18 mouse cellular contexts compared by ENCODE assay signal in genomic region chr7:31110861-31111385, GRCm38 (mm10). TPM values are rescaled to one million over a fixed set of nuclear protein-coding genes. Genes with fewer than 3 reads are reported as not detected.
A peak's percentile ranks its signal among the peaks of the same experiment; 100 is the strongest.
DNase-seq lines count a peak whose midpoint lies in the region; ATAC-seq lines count a peak whose summit lies in the region.
"Had no signal": no experiment of that assay in that cellular context is flagged by ENCODE, and none has a peak within 500 bp of the region (broad histone marks: within the 10 kb centered on the region; RNA-seq: fewer than 3 reads in every experiment).

No protein-coding gene starts in this region.

- no peaks in the 10 kb centered on the region for H3K9me3 ChIP-seq in kidney, embryonic 14.5 days (ENCODE audit: control insufficient read depth, low read length)
- no peaks in the 10 kb centered on the region for H3K9me3 ChIP-seq in megakaryocyte, embryonic 14.5 days
- H3K9me3 ChIP-seq: forebrain, embryonic 15.5 days; heart, embryonic 13.5 days; neural tube, embryonic 12.5 days; stomach, embryonic 15.5 days had no signal

- H3K4me3 ChIP-seq in kidney, embryonic 14.5 days (ENCODE audit: low read length) = no peak overlapping the region
- peak overlapping the region; percentile 53 for H3K4me3 ChIP-seq in megakaryocyte, embryonic 14.5 days (replicated peaks)
- H3K4me3 ChIP-seq: forebrain, embryonic 15.5 days; heart, embryonic 13.5 days; neural tube, embryonic 12.5 days; stomach, embryonic 15.5 days had no signal

- no peaks in the 10 kb centered on the region for H3K36me3 ChIP-seq in kidney, embryonic 14.5 days (ENCODE audit: control insufficient read depth, insufficient read depth, low read length)
- no peaks in the 10 kb centered on the region for H3K36me3 ChIP-seq in megakaryocyte, embryonic 14.5 days (replicated peaks; ENCODE audit: low read length)
- H3K36me3 ChIP-seq: forebrain, embryonic 15.5 days; heart, embryonic 13.5 days; neural tube, embryonic 12.5 days; stomach, embryonic 15.5 days had no signal

- no peak overlapping the region for H3K4me2 ChIP-seq in kidney, embryonic 14.5 days (replicated peaks; ENCODE audit: low read depth, low read length)
- H3K4me2 ChIP-seq: forebrain, embryonic 15.5 days; heart, embryonic 13.5 days; neural tube, embryonic 12.5 days; stomach, embryonic 15.5 days had no signal

- WGBS in kidney, embryonic 14.5 days = 75% methylated on average over 15 of the region's 15 CpGs

- no peaks in the 10 kb centered on the region for H3K27me3 ChIP-seq in kidney, embryonic 14.5 days (ENCODE audit: control insufficient read depth, insufficient read depth, low read length)
- peaks cover 14% of the 10 kb centered on the region for H3K27me3 ChIP-seq in megakaryocyte, embryonic 14.5 days (replicated peaks)
- H3K27me3 ChIP-seq: forebrain, embryonic 15.5 days; heart, embryonic 13.5 days; Patski; stomach, embryonic 15.5 days had no signal

- H3K4me1 ChIP-seq in kidney, embryonic 14.5 days (ENCODE audit: control insufficient read depth, insufficient read depth, low read length) = peaks cover 25% of the 10 kb centered on the region
- peaks cover 84% of the 10 kb centered on the region for H3K4me1 ChIP-seq in megakaryocyte, embryonic 14.5 days
- H3K4me1 ChIP-seq: forebrain, embryonic 15.5 days had no signal

- ATAC-seq in kidney, embryonic 14.5 days (ENCODE audit: low FRiP score, low TSS enrichment) = no peak
- peak; percentile 98 for ATAC-seq in CD4-positive, CD25-positive, alpha-beta regulatory T cell, adult 4 months
- peak; percentile 51 for ATAC-seq in common myeloid progenitor, adult 5-6 weeks (replicated peaks; ENCODE audit: low read depth, poor library complexity, severe bottlenecking)
- no peak for ATAC-seq in cerebellum, adult (ENCODE audit: insufficient number of reproducible peaks, low FRiP score, low TSS enrichment)
- ATAC-seq: forebrain, embryonic 15.5 days; midbrain, embryonic 16.5 days; Patski had no signal

- no peak for DNase-seq in kidney, postnatal 25 days
- no peak for DNase-seq in left cerebral cortex, adult 11 months (ENCODE audit: low spot score)
- DNase-seq in urinary bladder, postnatal 10 days (ENCODE audit: low spot score) = no peak
- DNase-seq: cerebellum, postnatal 10 days; kidney, adult 11 months; left cerebral cortex, postnatal 4 days; lung, postnatal 4 days had no signal

- no peak overlapping the region for H3K27ac ChIP-seq in kidney, embryonic 14.5 days (ENCODE audit: low read depth, low read length)
- H3K27ac ChIP-seq: forebrain, embryonic 15.5 days; neural tube, embryonic 12.5 days; stomach, embryonic 15.5 days had no signal

- 0 out of 2 replicates have a peak overlapping the region, but pooled peaks have one; percentile 1 for H3K9ac ChIP-seq in kidney, embryonic 14.5 days (ENCODE audit: low read depth, low read length)
- H3K9ac ChIP-seq: forebrain, embryonic 15.5 days; heart, embryonic 13.5 days; neural tube, embryonic 12.5 days; stomach, embryonic 15.5 days had no signal

RNA-seq across cellular contexts. Expression of gene Hpn, which starts 4.2 kb away (rescaled TPM):
- polyA plus RNA-seq in kidney, embryonic 14.5 days (2014; fragmentation: Nextera tagmentation; extraction: Ambion mirVana) = 26.4 and 27.5 TPM in 2 replicates
- polyA plus RNA-seq in CD4-positive, CD25-positive, alpha-beta regulatory T cell, adult 4 months (2017; shearing (Covaris generic)) = 10 to 100 TPM in 1 of 2 experiments, 1 to 10 TPM in 1; 6.0 to 12.2 TPM
- total RNA-seq in common myeloid progenitor, adult 5-6 weeks (2017) = 13.4 and 19.9 TPM in 2 replicates
- polyA plus RNA-seq in megakaryocyte, embryonic 14.5 days (2012; ENCODE audit: insufficient read depth, low replicate concordance) = 1.8 TPM in 1 of 2 replicates, not detected in the other

RNA-seq across cellular contexts. Expression of gene Scn1b, which starts 15.9 kb away (rescaled TPM):
- 1.0 and 1.6 TPM in 2 replicates for polyA plus RNA-seq in kidney, embryonic 14.5 days (2014; fragmentation: Nextera tagmentation; extraction: Ambion mirVana)
- polyA plus RNA-seq in CD4-positive, CD25-positive, alpha-beta regulatory T cell, adult 4 months (2017; shearing (Covaris generic)) = not detected
- total RNA-seq in common myeloid progenitor, adult 5-6 weeks (2017) = 2.1 TPM in 1 of 2 replicates, not detected in the other
- polyA plus RNA-seq in megakaryocyte, embryonic 14.5 days (2012; ENCODE audit: insufficient read depth, low replicate concordance) = 8.8 and 28.4 TPM in 2 replicates

RNA-seq across cellular contexts. Expression of gene Fxyd3, which starts 34.4 kb away (rescaled TPM):
- 13.4 and 18.2 TPM in 2 replicates for polyA plus RNA-seq in kidney, embryonic 14.5 days (2014; fragmentation: Nextera tagmentation; extraction: Ambion mirVana)
- under 1 TPM in 1 of 2 experiments, not detected in 1; 0.27 TPM for polyA plus RNA-seq in CD4-positive, CD25-positive, alpha-beta regulatory T cell, adult 4 months (2017; shearing (Covaris generic))
- not detected in 2 replicates for total RNA-seq in common myeloid progenitor, adult 5-6 weeks (2017)
- polyA plus RNA-seq in megakaryocyte, embryonic 14.5 days (2012; ENCODE audit: insufficient read depth, low replicate concordance) = not detected in 2 replicates
- total RNA-seq: left cerebral cortex, postnatal 4 days had no signal
- polyA plus RNA-seq: forebrain, embryonic 15.5 days; midbrain, embryonic 16.5 days; Patski had no signal

RNA-seq across cellular contexts. Expression of gene Gramd1a, which starts 44.8 kb away (rescaled TPM):
- polyA plus RNA-seq in kidney, embryonic 14.5 days (2014; fragmentation: Nextera tagmentation; extraction: Ambion mirVana) = 50.3 and 61.9 TPM in 2 replicates
- 100 to 1,000 TPM in 1 of 2 experiments, 10 to 100 TPM in 1; 83.7 to 103 TPM for polyA plus RNA-seq in CD4-positive, CD25-positive, alpha-beta regulatory T cell, adult 4 months (2017; shearing (Covaris generic))
- 30.8 and 38.7 TPM in 2 replicates for total RNA-seq in common myeloid progenitor, adult 5-6 weeks (2017)
- polyA plus RNA-seq in megakaryocyte, embryonic 14.5 days (2012; ENCODE audit: insufficient read depth, low replicate concordance) = 122 and 287 TPM in 2 replicates

RNA-seq across cellular contexts. Expression of gene Lgi4, which starts 51.8 kb away (rescaled TPM):
- 0.47 TPM in 1 of 2 replicates, not detected in the other for polyA plus RNA-seq in kidney, embryonic 14.5 days (2014; fragmentation: Nextera tagmentation; extraction: Ambion mirVana)
- polyA plus RNA-seq in CD4-positive, CD25-positive, alpha-beta regulatory T cell, adult 4 months (2017; shearing (Covaris generic)) = not detected
- not detected in 2 replicates for total RNA-seq in common myeloid progenitor, adult 5-6 weeks (2017)
- polyA plus RNA-seq in megakaryocyte, embryonic 14.5 days (2012; ENCODE audit: insufficient read depth, low replicate concordance) = 0.23 and 0.67 TPM in 2 replicates

Comparison
In these comparisons a context has a peak if more than half of its experiments do, and no peak if none do; other contexts are left out.
1. ATAC-seq: peak in CD4-positive, CD25-positive, alpha-beta regulatory T cell, adult 4 months (single experiment) and common myeloid progenitor, adult 5-6 weeks (single experiment); none in kidney, embryonic 14.5 days (single experiment) and cerebellum, adult (single experiment).
2. RNA of gene Fxyd3, which starts 34.4 kb away (polyA plus RNA-seq): 13.4 to 18.2 TPM in kidney, embryonic 14.5 days; 0.27 TPM in CD4-positive, CD25-positive, alpha-beta regulatory T cell, adult 4 months and not detected in megakaryocyte, embryonic 14.5 days; every median in the first group is over 10 times any median in the second.